Mouse (Mus musculus) heart, adult 11 months (tissue): Measurements from ENCODE around the gene Ptrhd1.
A peak's percentile ranks its signal among the peaks of the same experiment; 100 is the strongest.

ENCODE experiments used
- DNase-seq: peaks from one replicate; pipeline ENCODE4 v3.0.0; 2022

Gene Ptrhd1

DNA sequence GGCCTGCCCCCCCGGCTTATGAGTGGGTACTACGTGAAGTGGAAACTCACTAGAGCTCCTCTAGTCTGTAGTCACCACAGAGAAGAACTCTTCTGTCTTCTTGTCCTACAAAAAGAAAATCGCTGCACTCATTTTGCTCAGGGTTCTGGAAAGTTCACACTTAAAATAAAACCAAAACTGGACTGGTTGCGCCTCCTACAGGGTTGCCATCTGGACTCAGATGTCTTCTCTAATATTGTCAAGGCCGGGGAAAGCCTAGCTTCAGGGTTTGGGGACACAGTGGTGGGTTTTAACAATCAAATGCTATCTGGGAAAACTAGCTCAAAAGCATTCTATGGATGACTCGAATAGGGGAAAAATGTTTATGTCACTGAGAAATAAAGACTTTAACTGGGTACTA is 16.0 kb downstream of the Ptrhd1 start:
- DNase-seq = peak; percentile 58

DNA sequence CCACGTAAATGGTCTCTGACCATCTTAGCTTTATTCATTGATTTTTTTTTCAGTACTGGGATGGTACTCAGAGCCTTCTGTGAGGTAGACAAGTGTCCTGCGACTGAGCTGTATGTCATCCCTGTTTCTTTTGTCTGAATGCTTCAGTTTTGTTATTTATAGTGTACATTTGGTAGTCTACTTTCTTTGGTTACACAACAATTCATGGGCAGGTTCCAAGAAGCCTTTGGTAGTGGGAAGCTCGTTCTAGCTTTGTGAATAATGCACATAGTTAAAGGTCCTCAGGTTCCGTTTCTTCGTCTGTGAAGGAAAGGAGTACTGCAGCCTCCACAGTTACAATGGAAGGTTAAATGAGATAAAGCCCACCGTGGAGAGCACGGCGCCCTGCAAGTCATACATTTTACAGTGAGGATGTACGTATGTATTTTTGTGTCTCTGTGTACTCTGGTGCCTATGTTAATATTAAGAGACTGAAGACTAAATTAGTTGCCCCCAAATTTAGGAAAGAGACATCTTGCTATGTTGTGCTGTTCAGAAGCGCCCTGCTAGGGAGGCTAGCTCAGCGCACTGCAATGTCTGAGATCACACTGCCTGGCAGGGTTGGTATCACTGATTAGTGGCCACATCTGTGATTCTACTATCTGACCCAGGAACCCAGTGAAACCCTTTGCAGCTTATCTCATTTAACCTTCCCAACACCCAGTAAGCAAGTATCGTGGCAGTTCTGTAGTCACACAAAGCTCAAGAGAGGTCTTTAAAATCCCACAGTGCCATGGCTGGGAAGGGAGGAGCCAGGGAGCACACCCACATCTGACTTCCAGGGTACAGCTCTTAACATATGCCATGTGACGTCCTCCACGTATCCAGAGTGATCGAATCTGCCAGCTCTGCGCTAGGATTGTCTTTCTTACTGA is 19.2 kb downstream of the Ptrhd1 start:
- DNase-seq = peak; percentile 72

DNA sequence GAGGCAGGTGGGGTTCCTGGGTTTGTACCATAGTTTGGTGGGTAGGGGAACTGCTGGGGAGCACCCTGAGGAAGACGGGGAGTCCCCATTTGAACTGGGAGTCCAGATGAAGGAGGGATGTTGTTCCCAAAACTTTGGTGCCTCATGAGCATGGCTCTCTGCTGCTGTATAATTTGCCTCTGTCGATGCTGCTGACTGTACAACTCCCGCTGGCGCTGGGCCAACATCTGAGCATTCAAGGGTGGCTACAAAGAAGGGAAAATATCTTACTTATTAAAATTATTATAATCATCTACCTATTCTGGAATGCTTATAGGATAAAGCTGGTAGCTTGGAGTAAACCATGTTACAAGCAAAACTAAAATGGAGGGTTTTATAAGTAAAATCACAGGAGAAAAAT is 33.9 kb downstream of the Ptrhd1 start:
- no peak for DNase-seq

DNA sequence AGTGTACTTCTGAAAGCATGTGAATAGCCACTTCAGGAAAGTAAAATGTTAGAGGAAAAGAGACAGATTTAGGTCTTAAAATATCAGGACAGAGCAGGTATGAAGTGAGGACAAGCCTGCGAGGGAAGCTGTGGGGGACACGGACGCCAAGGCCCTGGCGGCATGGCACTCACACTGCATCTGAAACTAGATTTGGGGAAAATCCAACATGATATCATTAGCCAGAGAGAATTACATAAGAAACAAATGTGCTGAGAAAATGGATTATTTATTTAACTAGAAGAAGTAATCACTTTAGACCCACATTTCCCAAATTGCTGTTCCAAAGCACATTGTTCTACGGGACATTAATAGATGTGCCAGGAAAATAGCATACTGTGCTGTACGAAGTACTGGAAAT is 37.3 kb downstream of the Ptrhd1 start:
- no peak for DNase-seq

DNA sequence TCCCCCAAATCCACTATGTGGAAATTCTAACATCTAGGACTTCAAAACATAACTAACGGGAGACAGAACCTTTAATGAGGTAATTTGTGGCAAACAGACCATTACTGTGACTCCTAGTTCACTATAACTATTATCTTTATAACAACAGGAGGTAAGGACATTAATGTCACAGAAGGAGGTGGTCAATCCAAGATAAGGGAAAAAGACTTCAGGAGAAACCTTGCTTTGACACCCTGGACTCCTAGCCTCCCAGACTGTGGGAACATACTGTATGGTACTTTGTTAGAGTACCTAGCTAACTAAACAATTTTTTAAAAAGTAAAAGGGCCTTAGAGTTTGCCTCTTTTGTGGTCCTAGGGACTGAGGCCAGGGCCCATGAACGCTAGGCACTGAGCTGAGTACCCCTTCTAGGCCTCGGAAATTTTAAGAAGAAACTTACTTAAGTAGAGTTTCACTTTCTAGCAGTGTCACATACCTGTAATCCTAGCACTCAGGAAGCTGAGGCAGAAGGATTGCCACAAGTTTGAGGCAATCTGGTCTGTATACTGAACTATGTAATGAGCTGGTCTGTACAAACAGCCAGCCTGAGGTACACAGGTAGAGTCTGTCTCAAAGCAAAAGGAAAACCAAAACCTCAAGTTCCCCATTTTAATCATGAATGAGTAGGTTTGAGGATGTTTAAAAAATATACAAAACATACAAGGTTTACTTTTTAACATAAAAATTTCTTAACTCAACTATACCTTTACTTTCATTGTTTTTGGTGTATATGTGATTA is 45.3 kb downstream of the Ptrhd1 start:
- no peak for DNase-seq

DNA sequence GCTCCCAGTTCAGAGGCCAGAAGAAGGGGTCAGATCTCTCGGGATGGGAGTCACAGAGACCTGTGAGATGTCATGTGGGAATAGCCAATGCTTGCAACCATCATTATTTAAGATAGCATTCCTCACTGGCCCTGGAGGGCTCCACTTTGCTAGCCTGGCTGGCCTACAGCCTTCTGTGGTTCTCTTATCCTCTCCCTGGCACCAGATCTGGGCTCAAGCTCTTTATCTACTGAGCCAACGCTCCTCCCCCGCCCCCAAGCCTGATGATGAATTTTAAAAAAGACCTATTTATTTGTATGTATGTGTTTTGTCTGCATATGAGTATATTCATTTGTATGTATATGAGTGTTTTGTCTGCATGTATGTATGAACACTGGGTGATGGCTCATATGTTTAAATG is 46.1 kb downstream of the Ptrhd1 start:
- DNase-seq = no peak

DNA sequence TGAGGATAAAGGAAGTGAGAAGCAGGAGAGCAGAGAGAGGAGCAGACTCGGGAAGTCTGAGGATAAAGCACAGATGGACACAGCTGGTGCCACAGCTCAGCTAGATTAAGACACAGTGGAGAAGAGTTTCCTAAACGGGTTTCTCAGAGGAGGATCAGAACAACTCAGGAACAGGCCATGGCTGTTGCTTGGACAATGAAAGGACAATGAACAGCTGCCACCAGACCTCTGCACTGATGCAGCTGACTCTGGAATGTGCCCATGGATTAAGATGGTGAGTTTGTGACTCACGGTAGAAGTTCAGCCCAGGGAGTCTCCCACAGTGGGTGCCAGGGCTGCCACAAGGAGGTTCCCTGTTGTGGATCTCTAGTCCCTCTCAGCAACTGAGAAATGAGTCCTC is 51.4 kb downstream of the Ptrhd1 start:
- DNase-seq = peak; percentile 97
